Mouse (Mus musculus) embryonic fibroblast, embryonic 13.5 days (primary cell): Measurements from ENCODE around the gene Lsamp.

Experiments
- CTCF ChIP-seq: IDR thresholded peaks from 2 replicates; pipeline ENCODE4 v1.5.1; 2011; ENCODE audit warnings: mild to moderate bottlenecking, control low read depth, low read length, moderate library complexity, borderline replicate concordance; ENCODE audit not compliant: insufficient read depth
- POLR2A ChIP-seq: IDR thresholded peaks from 2 replicates; pipeline ENCODE4 v1.6.1; 2011; ENCODE audit warnings: low read depth, mild to moderate bottlenecking, control low read depth, low read length, moderate library complexity

- no peak for TF ChIP-seq CTCF
- no peak for TF ChIP-seq POLR2A
Observed at GRCm38 (mm10) chr16:41102805-41103204, 1118.6 kb downstream of the Lsamp start.
